Mouse (Mus musculus) frontal cortex, postnatal 25 days (tissue): ENCODE results near the gene D430042O09Rik.
"Not testable (repeated sequence)": the region's sequence is repeated elsewhere in the genome, so short reads cannot be mapped to it uniquely, and the experiment has no call there.

ENCODE experiments used
- DNase-seq, 2 experiments: peaks; one replicate each; pipeline ENCODE4 v3.0.0; 2022; ENCODE audit warnings: low spot score in 2 of 2

D430042O09Rik gene

GRCm38 (mm10) chr7:125707593-125708022, at the start of gene D430042O09Rik, which contains the start of gene Gtf3c1:
Gene D430042O09Rik (plus strand): TSS chr7:125707888.
Gene Gtf3c1 (minus strand): TSS chr7:125707780.
- peak; percentile 98 to 99 for DNase-seq

- no peak for DNase-seq
Measured at GRCm38 (mm10) chr7:125663654-125664053, 44.0 kb upstream of the D430042O09Rik start.

- no peak for DNase-seq
Measured at GRCm38 (mm10) chr7:125670865-125671264, 36.8 kb upstream of the D430042O09Rik start.

- no peak for DNase-seq
Measured at GRCm38 (mm10) chr7:125671396-125671795, 36.3 kb upstream of the D430042O09Rik start.

GRCm38 (mm10) chr7:125674916-125675315, 32.8 kb upstream of the D430042O09Rik start:
- DNase-seq: peak; percentile 45 to 52

- DNase-seq: no peak
Measured at GRCm38 (mm10) chr7:125678756-125679155, 28.9 kb upstream of the D430042O09Rik start.

GRCm38 (mm10) chr7:125679936-125680335, 27.8 kb upstream of the D430042O09Rik start:
- DNase-seq: no peak

GRCm38 (mm10) chr7:125690516-125690915, 17.2 kb upstream of the D430042O09Rik start:
- no peak for DNase-seq

- DNase-seq: peak; percentile 39 to 47
Measured at GRCm38 (mm10) chr7:125694056-125694455, 13.6 kb upstream of the D430042O09Rik start.

GRCm38 (mm10) chr7:125702791-125703190, 4.9 kb upstream of the D430042O09Rik start:
- no peak for DNase-seq

- DNase-seq: peak in 1 of 2 experiments; percentile 37
Measured at GRCm38 (mm10) chr7:125707186-125707585, 502 bp upstream of the D430042O09Rik start.

GRCm38 (mm10) chr7:125708100-125708499, 412 bp downstream of the D430042O09Rik start:
- no peak for DNase-seq

- not testable (repeated sequence) for DNase-seq
Measured at GRCm38 (mm10) chr7:125713542-125714055, 5.9 kb downstream of the D430042O09Rik start.

GRCm38 (mm10) chr7:125714803-125715202, 7.1 kb downstream of the D430042O09Rik start:
- no peak for DNase-seq

GRCm38 (mm10) chr7:125716724-125717123, 9.0 kb downstream of the D430042O09Rik start:
- no peak for DNase-seq

- DNase-seq: no peak
Measured at GRCm38 (mm10) chr7:125717612-125718011, 9.9 kb downstream of the D430042O09Rik start.

GRCm38 (mm10) chr7:125720370-125720769, 12.7 kb downstream of the D430042O09Rik start:
- no peak for DNase-seq

- no peak for DNase-seq
Measured at GRCm38 (mm10) chr7:125721033-125721432, 13.3 kb downstream of the D430042O09Rik start.

- DNase-seq: no peak
Measured at GRCm38 (mm10) chr7:125722127-125722526, 14.4 kb downstream of the D430042O09Rik start.

- DNase-seq: no peak
Measured at GRCm38 (mm10) chr7:125723189-125723972, 15.7 kb downstream of the D430042O09Rik start.

GRCm38 (mm10) chr7:125731679-125732078, 24.0 kb downstream of the D430042O09Rik start:
- DNase-seq: no peak

GRCm38 (mm10) chr7:125733791-125734190, 26.1 kb downstream of the D430042O09Rik start:
- no peak for DNase-seq
